Mouse (Mus musculus): ENCODE data around the gene Vrk2. TPM values are rescaled to one million over a fixed set of nuclear protein-coding genes. Genes with fewer than 3 reads are reported as not detected.
A peak's percentile ranks its signal among the peaks of the same experiment; 100 is the strongest.

Vrk2 gene
- polyA plus RNA-seq, 1 experiment = 10.5 TPM

DNA sequence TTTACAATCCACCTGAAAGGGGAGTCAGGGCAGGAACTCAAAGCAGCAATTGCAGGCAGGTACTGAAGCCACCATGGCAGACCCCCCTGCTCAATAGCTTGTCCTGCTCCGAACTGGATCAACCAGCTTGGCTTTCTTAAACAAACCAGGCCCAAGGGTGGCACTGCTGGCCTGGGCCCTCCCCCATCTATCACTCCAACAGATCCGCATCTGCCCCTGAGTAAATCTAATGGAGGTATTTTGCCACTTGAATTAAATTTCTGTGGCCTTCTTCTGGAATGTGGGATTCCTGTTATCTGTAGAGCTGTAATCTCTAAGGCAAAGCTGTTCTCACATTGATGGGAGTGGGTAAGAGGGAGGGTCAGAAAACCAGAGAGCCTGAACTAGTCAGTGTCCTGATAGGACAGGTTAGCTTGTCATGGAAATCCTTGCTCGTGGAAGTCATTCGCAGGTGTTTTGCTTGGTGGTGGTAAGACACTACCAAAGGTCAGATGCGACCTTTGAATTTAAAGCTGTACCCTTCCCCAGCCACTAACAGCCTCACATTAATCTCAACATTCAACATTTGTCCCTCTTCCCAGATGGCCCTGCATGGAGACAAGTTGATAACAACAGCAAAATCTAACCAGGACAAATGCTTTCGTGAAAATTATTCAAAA lies 1.3 kb downstream of the Vrk2 start:
- TF ChIP-seq CTCF (IDR thresholded peaks at IDR 0.05; ENCODE audit: control insufficient read depth, insufficient read depth, insufficient read length) (no peak), CEBPB (IDR thresholded peaks at IDR 0.05; ENCODE audit: low read depth) (no peak), USF1 (IDR thresholded peaks at IDR 0.05; ENCODE audit: low read depth) (no peak), MYOD1 (IDR thresholded peaks at IDR 0.05; ENCODE audit: control insufficient read depth, insufficient read length, low read depth) (no peak), FOSL1 (IDR thresholded peaks at IDR 0.05; ENCODE audit: insufficient read depth, low read length, poor library complexity, severe bottlenecking) (no peak), MYOG (IDR thresholded peaks at IDR 0.05; ENCODE audit: control insufficient read depth, extremely low read depth, insufficient read length) (no peak), MAX (IDR thresholded peaks at IDR 0.05) (no peak)
- peaks cover 4% of the 10 kb centered on the region for H3K79me3 ChIP-seq (ENCODE audit: low read depth)
- H3ac ChIP-seq (ENCODE audit: control insufficient read depth, insufficient read length, low read depth) = peak overlapping the region; percentile 100
- no peaks in the 10 kb centered on the region for H3K27me3 ChIP-seq (ENCODE audit: control insufficient read depth, insufficient read depth, insufficient read length)
- peaks cover 13% of the 10 kb centered on the region for H3K79me2 ChIP-seq (ENCODE audit: control insufficient read depth, insufficient read depth)
- peak overlapping the region; percentile 46 for H3K4me3 ChIP-seq (ENCODE audit: insufficient read depth, poor library complexity, severe bottlenecking)
- peaks cover 15% of the 10 kb centered on the region for H3K36me3 ChIP-seq (ENCODE audit: control insufficient read depth, insufficient read depth)

DNA sequence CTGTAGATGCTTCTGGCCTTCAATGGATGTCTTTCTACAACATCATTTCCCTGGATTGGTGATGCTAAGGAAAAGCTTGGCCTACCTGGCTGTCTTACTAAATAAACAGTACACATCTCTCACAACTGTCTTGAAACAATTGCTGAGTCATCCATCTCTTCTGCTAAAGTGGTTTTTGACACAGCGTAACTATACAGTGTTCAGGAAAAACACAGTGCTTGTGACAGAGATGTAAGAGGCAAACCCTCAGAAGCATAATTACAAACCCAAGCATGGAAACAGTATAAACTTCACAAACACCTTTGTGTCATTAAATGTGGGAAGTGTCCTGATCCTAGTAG lies 6.6 kb downstream of the Vrk2 start:
- no peak overlapping the region for H3K4me3 ChIP-seq (ENCODE audit: insufficient read depth, poor library complexity, severe bottlenecking)
- no peak for TF ChIP-seq CTCF (IDR thresholded peaks at IDR 0.05; ENCODE audit: control insufficient read depth, insufficient read depth, insufficient read length)
- no peaks in the 10 kb centered on the region for H3K79me3 ChIP-seq (ENCODE audit: low read depth)
- no peak overlapping the region for H3ac ChIP-seq (ENCODE audit: control insufficient read depth, insufficient read length, low read depth)
- H3K79me2 ChIP-seq (ENCODE audit: control insufficient read depth, insufficient read depth) = peaks cover 2% of the 10 kb centered on the region
- H3K27me3 ChIP-seq (ENCODE audit: control insufficient read depth, insufficient read depth, insufficient read length) = no peaks in the 10 kb centered on the region
- peaks cover 20% of the 10 kb centered on the region for H3K36me3 ChIP-seq (ENCODE audit: control insufficient read depth, insufficient read depth)

DNA sequence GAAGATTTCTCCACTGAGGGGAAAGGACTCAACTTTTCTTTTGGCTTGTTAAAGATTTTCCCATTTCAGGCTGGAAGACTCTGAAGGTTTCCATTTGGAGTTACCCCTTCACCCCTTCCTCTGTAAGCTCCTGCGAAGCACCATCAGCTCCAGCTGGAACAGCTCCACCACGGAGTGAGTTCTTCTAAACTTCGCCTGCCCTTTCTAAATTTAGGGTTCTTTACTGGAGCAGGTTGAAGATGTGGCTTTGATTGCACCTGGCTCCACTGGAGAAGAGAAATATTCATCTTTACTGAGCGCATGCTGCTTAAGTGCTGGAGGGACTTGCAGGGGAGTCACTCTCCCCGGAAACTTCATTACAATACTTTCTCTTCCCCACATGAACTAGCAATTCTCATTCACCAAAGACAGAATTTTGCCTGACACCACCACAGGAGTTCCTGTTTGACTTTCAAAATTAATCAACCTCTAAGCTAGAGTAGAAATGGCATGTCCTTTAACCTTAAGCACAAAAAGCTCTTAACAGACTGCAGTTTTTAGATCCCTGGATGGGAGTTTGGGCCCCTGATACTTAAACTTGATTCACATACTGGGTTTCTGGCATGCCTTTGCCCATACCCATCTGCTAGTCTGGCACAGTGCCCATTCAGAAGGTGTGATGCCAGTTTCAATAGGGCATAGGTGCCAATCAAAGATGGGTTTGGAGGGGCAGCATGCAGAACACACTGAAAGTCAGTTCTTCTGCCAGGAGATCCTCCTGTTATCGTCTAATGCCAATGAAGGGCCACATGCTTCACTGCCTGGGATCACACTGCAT lies 7.2 kb downstream of the Vrk2 start:
- no peak for TF ChIP-seq MYOG (IDR thresholded peaks at IDR 0.05; ENCODE audit: control insufficient read depth, extremely low read depth, insufficient read length)
- no peak for TF ChIP-seq CEBPB (IDR thresholded peaks at IDR 0.05; ENCODE audit: low read depth)
- TF ChIP-seq FOSL1 (IDR thresholded peaks at IDR 0.05; ENCODE audit: insufficient read depth, low read length, poor library complexity, severe bottlenecking) = no peak
- TF ChIP-seq USF1 (IDR thresholded peaks at IDR 0.05; ENCODE audit: low read depth) = no peak
- no peak for TF ChIP-seq MAX (IDR thresholded peaks at IDR 0.05)
- TF ChIP-seq MYOD1 (IDR thresholded peaks at IDR 0.05; ENCODE audit: control insufficient read depth, insufficient read length, low read depth) = no peak
- TF ChIP-seq CTCF (IDR thresholded peaks at IDR 0.05; ENCODE audit: control insufficient read depth, insufficient read depth, insufficient read length) = no peak
- H3K4me3 ChIP-seq (ENCODE audit: insufficient read depth, poor library complexity, severe bottlenecking) = no peak overlapping the region
- H3K27me3 ChIP-seq (ENCODE audit: control insufficient read depth, insufficient read depth, insufficient read length) = no peaks in the 10 kb centered on the region
- H3K36me3 ChIP-seq (ENCODE audit: control insufficient read depth, insufficient read depth) = peaks cover 20% of the 10 kb centered on the region
- H3K79me3 ChIP-seq (ENCODE audit: low read depth) = no peaks in the 10 kb centered on the region
- H3K79me2 ChIP-seq (ENCODE audit: control insufficient read depth, insufficient read depth) = no peaks in the 10 kb centered on the region
- H3ac ChIP-seq (ENCODE audit: control insufficient read depth, insufficient read length, low read depth) = no peak overlapping the region

DNA sequence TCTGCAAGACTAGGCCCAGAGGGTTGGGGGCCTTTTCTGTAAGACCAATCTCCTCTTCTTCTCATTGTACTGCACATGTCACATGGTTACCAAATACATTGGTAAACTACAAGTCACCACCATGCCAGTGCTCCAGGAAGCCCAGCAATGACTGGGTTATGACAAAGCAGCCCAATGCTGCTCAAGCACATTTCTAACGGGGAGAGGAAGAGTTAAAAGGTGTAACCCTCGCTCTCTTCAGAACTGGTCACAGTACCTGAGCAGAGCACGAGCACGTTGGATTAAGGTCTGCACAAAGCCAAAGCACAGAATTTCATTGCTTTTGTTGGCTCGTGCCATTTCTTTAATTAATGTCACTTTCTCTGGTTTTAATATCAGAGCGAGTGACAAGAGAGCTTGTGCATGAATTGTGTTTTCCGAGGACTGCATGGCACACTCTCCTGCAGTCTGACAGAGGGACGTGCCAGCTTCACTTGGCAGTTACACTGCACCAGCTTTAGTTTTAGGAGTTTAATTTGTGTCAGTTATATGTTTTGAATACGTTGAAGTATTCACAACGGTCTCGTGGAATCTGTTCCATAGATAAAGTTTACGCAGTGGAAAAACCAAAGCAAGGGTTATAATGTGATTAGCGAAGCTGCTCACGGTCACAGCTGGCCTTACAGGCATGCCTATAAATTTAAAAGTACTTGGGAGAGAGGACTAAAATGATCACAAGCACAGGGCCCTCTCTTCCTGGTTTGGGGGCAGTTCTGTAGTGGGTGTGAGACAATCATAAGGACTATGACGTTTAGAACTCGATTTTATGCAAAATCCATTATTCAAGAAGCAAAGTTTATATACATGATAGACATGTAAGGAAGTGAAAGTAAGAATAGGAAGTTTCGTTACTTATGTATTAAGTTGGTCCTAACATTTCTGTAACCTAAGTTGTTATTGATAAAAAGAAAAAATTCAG lies 8.1 kb downstream of the Vrk2 start:
- TF ChIP-seq FOSL1 (IDR thresholded peaks at IDR 0.05; ENCODE audit: insufficient read depth, low read length, poor library complexity, severe bottlenecking) (no peak), MAX (IDR thresholded peaks at IDR 0.05) (no peak)
- no peak overlapping the region for H3ac ChIP-seq (ENCODE audit: control insufficient read depth, insufficient read length, low read depth)
- peaks cover 12% of the 10 kb centered on the region for H3K36me3 ChIP-seq (ENCODE audit: control insufficient read depth, insufficient read depth)
- H3K27me3 ChIP-seq (ENCODE audit: control insufficient read depth, insufficient read depth, insufficient read length) = no peaks in the 10 kb centered on the region
- no peak overlapping the region for H3K4me3 ChIP-seq (ENCODE audit: insufficient read depth, poor library complexity, severe bottlenecking)
- no peaks in the 10 kb centered on the region for H3K79me2 ChIP-seq (ENCODE audit: control insufficient read depth, insufficient read depth)
- no peaks in the 10 kb centered on the region for H3K79me3 ChIP-seq (ENCODE audit: low read depth)

DNA sequence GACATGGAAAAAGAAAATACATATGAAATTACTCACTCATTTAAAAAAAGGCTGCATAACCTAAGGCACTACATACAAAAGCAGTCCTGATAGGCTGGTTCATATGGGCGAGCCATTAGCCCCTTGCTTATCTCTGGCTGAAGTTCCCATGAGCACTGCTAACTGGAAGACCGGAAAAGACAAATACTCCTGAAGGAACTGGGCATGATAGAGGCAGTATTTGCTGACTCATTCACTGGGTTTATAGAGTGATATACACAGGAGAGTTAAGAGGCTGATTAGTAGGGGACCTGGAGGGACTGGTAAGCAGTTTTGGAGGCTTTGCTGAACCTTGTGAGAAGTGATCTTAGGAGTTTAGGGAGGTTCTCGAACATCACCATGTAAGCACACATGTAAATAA lies 42.2 kb downstream of the Vrk2 start:
- Histone ChIP-seq H3K27me3 (ENCODE audit: control insufficient read depth, insufficient read depth, insufficient read length) (no peaks in the 10 kb centered on the region), H3K79me3 (ENCODE audit: low read depth) (no peaks in the 10 kb centered on the region), H3K79me2 (ENCODE audit: control insufficient read depth, insufficient read depth) (no peaks in the 10 kb centered on the region), H3ac (ENCODE audit: control insufficient read depth, insufficient read length, low read depth) (no peak overlapping the region), H3K4me3 (ENCODE audit: insufficient read depth, poor library complexity, severe bottlenecking) (no peak overlapping the region), H3K36me3 (ENCODE audit: control insufficient read depth, insufficient read depth) (peaks cover 10% of the 10 kb centered on the region)
- TF ChIP-seq FOSL1 (IDR thresholded peaks at IDR 0.05; ENCODE audit: insufficient read depth, low read length, poor library complexity, severe bottlenecking) (no peak), MAX (IDR thresholded peaks at IDR 0.05) (no peak), MYOG (IDR thresholded peaks at IDR 0.05; ENCODE audit: control insufficient read depth, extremely low read depth, insufficient read length) (no peak), MYOD1 (IDR thresholded peaks at IDR 0.05; ENCODE audit: control insufficient read depth, insufficient read length, low read depth) (no peak), CTCF (IDR thresholded peaks at IDR 0.05; ENCODE audit: control insufficient read depth, insufficient read depth, insufficient read length) (no peak)

Measured in C2C12 (cell line).